Mouse (Mus musculus) forebrain, embryonic 13.5 days (tissue): ENCODE data around the gene Ctdsp1. TPM values are rescaled to one million over a fixed set of nuclear protein-coding genes. Genes with fewer than 3 reads are reported as not detected.

ENCODE experiments used
- ATAC-seq: fragments of 200-750 bp; cut with Nextera tagmentation; 2 replicates; pipeline ENCODE4 v1.8.0; 2017
- H3K27ac ChIP-seq: fragments of 300-500 bp; sonication (generic); 2 replicates; pipeline ENCODE4 v1.5.1; 2015; ENCODE audit warnings: inconsistent platforms, mild to moderate bottlenecking, moderate library complexity
- H3K27me3 ChIP-seq: fragments of 300-500 bp; sonication (generic); 2 replicates; pipeline ENCODE4 v1.6.1; 2015; ENCODE audit warnings: mild to moderate bottlenecking, inconsistent platforms
- H3K36me3 ChIP-seq: fragments of 300-500 bp; sonication (generic); 2 replicates; pipeline ENCODE4 v1.6.1; 2015; ENCODE audit warnings: mild to moderate bottlenecking, inconsistent platforms; ENCODE audit not compliant: poor library complexity, severe bottlenecking
- H3K4me1 ChIP-seq: fragments of 300-500 bp; sonication (generic); 2 replicates; pipeline ENCODE4 v1.6.1; 2015; ENCODE audit warnings: inconsistent platforms
- H3K4me2 ChIP-seq: fragments of 300-500 bp; sonication (generic); 2 replicates; pipeline ENCODE4 v1.6.1; 2015; ENCODE audit warnings: inconsistent platforms, mild to moderate bottlenecking, moderate library complexity
- H3K4me3 ChIP-seq: fragments of 300-500 bp; sonication (generic); 2 replicates; pipeline ENCODE4 v1.5.1; 2015; ENCODE audit warnings: mild to moderate bottlenecking, inconsistent platforms
- H3K9ac ChIP-seq: fragments of 300-500 bp; sonication (generic); 2 replicates; pipeline ENCODE4 v1.6.1; 2015; ENCODE audit warnings: mild to moderate bottlenecking, inconsistent platforms
- H3K9me3 ChIP-seq: fragments of 300-500 bp; sonication (generic); replicated peaks from 2 replicates; pipeline ENCODE4 v1.6.1; 2016; ENCODE audit warnings: inconsistent platforms
- WGBS: fragments of 180-500 bp; shearing (Covaris S2); methylation state at CpG from one replicate; pipeline ENCODE4 v1.1.7; 2015; 5-methylcytosine and 5-hydroxymethylcytosine counted together
- microRNA counts: library from miRNA; unstranded; fragments of <30 nt; microRNA quantifications from one replicate; lab custom pipeline; 2016
- microRNA-seq: library from miRNA; unstranded; fragments of <30 nt; microRNA quantifications from one replicate; pipeline ENCODE4, GENCODE M21; 2016
- polyA plus RNA-seq: library from polyadenylated mRNA; unstranded; fragments of >200 nt; fragmentation: Nextera tagmentation; extraction: Ambion mirVana; gene quantifications from 2 replicates; pipeline ENCODE4 v1.2.1, GENCODE M21; 2015

Ctdsp1 gene
- polyA plus RNA-seq, 1 experiment from 2014 or later: 23.6 TPM

DNA sequence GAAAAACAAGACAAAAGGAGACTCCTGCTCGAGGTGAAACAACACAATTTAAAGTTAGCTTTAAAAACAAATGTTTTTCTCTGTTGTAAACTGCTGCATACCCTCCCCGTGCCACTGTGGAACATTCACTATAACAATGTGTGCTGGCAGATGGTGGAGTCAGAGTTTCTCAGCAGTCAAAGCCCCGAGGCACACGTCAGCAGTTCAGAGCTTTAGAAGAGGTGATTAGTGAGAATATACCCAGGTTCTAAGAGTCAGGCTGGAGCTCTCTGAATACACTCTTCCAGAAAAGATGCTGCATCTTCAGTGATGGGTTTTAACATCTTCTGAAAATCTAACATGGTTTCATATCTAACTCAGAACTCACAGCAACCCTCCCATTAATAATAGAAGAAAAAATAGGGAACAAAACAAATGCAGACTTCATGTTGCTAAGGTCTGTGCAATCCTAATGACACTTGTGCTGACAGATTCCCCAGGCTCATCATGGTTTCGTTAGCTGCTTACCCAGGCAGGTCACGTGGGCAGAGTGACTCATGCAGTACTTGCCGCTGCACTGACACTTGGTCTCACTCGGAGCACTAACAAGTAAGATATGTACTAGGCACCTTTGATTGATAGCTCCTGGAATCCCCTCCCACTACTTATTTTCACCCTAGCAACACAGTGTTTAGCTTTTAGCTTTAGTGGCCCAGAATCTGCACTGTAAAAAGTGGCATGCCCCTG, 46.6 kb downstream of the Ctdsp1 start:
- no peak overlapping the region for H3K4me3 ChIP-seq
- H3K27me3 ChIP-seq: no peaks in the 10 kb centered on the region
- H3K27ac ChIP-seq: no peak overlapping the region
- no peak overlapping the region for H3K9ac ChIP-seq
- ATAC-seq: no peak
- no peak overlapping the region for H3K4me2 ChIP-seq
- no peaks in the 10 kb centered on the region for H3K4me1 ChIP-seq
- WGBS: 80% methylated on average over 8 of the region's 8 CpGs
- H3K9me3 ChIP-seq: no peaks in the 10 kb centered on the region
- peaks cover 77% of the 10 kb centered on the region for H3K36me3 ChIP-seq

DNA sequence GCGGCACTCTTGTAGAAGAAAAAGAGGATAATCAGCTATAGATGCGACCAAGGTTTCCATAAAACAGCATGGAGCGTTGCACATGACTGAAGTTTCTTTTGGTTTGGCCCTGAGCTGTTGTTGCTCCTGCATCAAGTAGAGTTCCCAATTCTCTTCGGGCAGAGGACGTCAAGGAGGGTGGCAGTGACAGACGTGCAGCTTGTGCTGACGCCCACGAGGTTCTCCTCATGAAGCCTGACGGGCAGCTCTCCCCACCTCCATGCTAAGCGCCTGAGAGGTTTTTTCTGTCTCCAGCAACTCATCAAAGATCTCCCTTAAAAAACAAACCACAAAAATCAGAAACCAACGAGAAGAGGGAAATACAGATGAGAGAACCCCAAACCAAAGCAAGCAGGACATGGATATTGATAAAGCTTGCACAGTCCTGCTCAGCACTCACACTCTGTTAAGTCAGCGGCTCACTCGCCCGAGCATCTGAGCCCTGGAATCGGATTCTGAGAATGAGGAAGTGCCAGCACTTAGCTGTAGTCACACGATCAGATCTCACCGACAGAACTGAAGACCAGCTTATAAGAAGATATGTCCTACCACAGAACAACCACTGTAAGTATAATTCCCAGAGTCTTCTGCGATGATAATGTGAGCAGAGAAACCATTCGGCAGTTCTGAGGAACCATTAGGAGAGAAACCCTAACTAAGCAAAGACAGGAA, 48.0 kb downstream of the Ctdsp1 start:
- ATAC-seq: no peak
- H3K27me3 ChIP-seq: no peaks in the 10 kb centered on the region
- H3K9ac ChIP-seq: no peak overlapping the region
- 91% methylated on average over 19 of the region's 19 CpGs for WGBS
- no peaks in the 10 kb centered on the region for H3K4me1 ChIP-seq
- H3K4me2 ChIP-seq: no peak overlapping the region
- H3K9me3 ChIP-seq: no peaks in the 10 kb centered on the region
- H3K27ac ChIP-seq: no peak overlapping the region
- H3K4me3 ChIP-seq: no peak overlapping the region
- peaks cover 79% of the 10 kb centered on the region for H3K36me3 ChIP-seq

DNA sequence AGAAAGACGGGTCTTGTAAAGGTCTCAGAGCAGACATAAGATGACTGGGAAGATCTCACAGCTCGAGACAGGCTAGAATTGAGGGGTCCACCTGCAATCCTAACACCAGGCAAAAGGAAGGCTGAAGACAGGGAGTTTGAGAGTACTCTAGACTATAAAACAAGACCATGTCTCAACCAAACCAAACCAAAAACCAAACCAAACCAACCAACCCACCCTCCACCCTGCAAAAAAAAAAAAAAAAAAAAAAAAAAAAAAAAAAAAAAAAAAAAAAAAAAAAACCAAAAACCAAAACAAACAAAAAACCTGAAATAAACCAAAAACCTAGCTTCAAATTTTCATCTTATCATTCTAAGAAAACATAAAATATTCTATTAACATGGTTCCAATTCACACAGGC, 53.2 kb downstream of the Ctdsp1 start:
- Histone ChIP-seq H3K4me1 (no peaks in the 10 kb centered on the region), H3K9me3 (no peaks in the 10 kb centered on the region), H3K36me3 (peaks cover 71% of the 10 kb centered on the region), H3K27me3 (no peaks in the 10 kb centered on the region), H3K4me2 (no peak overlapping the region), H3K9ac (no peak overlapping the region), H3K4me3 (no peak overlapping the region), H3K27ac (no peak overlapping the region)
- 95% methylated on average over 2 of the region's 2 CpGs for WGBS
- ATAC-seq: no peak

MicroRNAs encoded within 50 kb of the gene (microRNA counts, 519-probe panel; counts per million panel counts)
- 3,958 counts per million, percentile 77 among the panel's probes with 10 or more counts for microRNA mmu-miR-26b (lab: Ali Mortazavi, UCI)

Small RNA genes within 50 kb of the gene (microRNA-seq; reads per million reads assigned to microRNA genes)
- 19,347 reads per million, percentile 97 among the genes with 10 or more reads in this experiment for gene Mir26b

Other genes with a start within 250 kb of the Ctdsp1 start
- 0.14 TPM in 1 of 2 replicates, not detected in the other for gene Cxcr2, start 237.5 kb upstream of the Ctdsp1 start, polyA plus RNA-seq
- gene Cxcr1, start 196.9 kb upstream of the Ctdsp1 start, polyA plus RNA-seq: not detected in 2 replicates
- gene Arpc2, start 155.4 kb upstream of the Ctdsp1 start, polyA plus RNA-seq: 367 and 371 TPM in 2 replicates
- gene Gpbar1, start 113.0 kb upstream of the Ctdsp1 start, polyA plus RNA-seq: not detected in 2 replicates
- gene Aamp, start 106.8 kb upstream of the Ctdsp1 start, polyA plus RNA-seq: 195 and 211 TPM in 2 replicates
- gene Pnkd, start 106.6 kb upstream of the Ctdsp1 start, polyA plus RNA-seq: 94.5 and 96.1 TPM in 2 replicates
- 4.3 and 4.4 TPM in 2 replicates for gene Tmbim1, start 85.9 kb upstream of the Ctdsp1 start, polyA plus RNA-seq
- 0.45 and 0.79 TPM in 2 replicates for gene Catip, start 29.4 kb upstream of the Ctdsp1 start, polyA plus RNA-seq
- gene Slc11a1, start 16.3 kb upstream of the Ctdsp1 start, polyA plus RNA-seq: 1.1 and 1.9 TPM in 2 replicates
- gene Vil1, start 17.9 kb downstream of the Ctdsp1 start, polyA plus RNA-seq: 0.18 and 0.28 TPM in 2 replicates
- gene Cnot9, start 114.5 kb downstream of the Ctdsp1 start, polyA plus RNA-seq: 64.2 and 68.6 TPM in 2 replicates
- 1.6 and 1.9 TPM in 2 replicates for gene Plcd4, start 151.4 kb downstream of the Ctdsp1 start, polyA plus RNA-seq
- 35.8 and 38.5 TPM in 2 replicates for gene Usp37, start 152.8 kb downstream of the Ctdsp1 start, polyA plus RNA-seq
- 9.2 and 9.3 TPM in 2 replicates for gene Zfp142, start 196.7 kb downstream of the Ctdsp1 start, polyA plus RNA-seq
- 20.5 and 22.7 TPM in 2 replicates for gene Bcs1l, start 196.8 kb downstream of the Ctdsp1 start, polyA plus RNA-seq
- gene Rnf25, start 209.9 kb downstream of the Ctdsp1 start, polyA plus RNA-seq: 38.8 and 42.8 TPM in 2 replicates
- gene Stk36, start 209.9 kb downstream of the Ctdsp1 start, polyA plus RNA-seq: 24.5 and 24.7 TPM in 2 replicates